Mouse (Mus musculus) limb, embryonic 15.5 days (tissue): Measurements from ENCODE around the gene 1700037H04Rik. TPM values are rescaled to one million over a fixed set of nuclear protein-coding genes. Genes with fewer than 3 reads are reported as not detected.

ENCODE experiments used
- ATAC-seq: fragments of 200-750 bp; cut with Nextera tagmentation; 2 replicates; pipeline ENCODE4 v1.8.0; 2017; ENCODE audit warnings: low read depth, moderate TSS enrichment; ENCODE audit not compliant: insufficient number of reproducible peaks, low FRiP score, low TSS enrichment
- H3K27ac ChIP-seq: fragments of 300-500 bp; sonication (generic); 2 replicates; pipeline ENCODE4 v1.5.1; 2015; ENCODE audit warnings: moderate library complexity, mild to moderate bottlenecking, inconsistent platforms
- H3K27me3 ChIP-seq: fragments of 300-500 bp; sonication (generic); 2 replicates; pipeline ENCODE4 v1.6.1; 2015; ENCODE audit warnings: inconsistent platforms
- H3K36me3 ChIP-seq: fragments of 300-500 bp; sonication (generic); 2 replicates; pipeline ENCODE4 v1.6.1; 2015; ENCODE audit warnings: inconsistent platforms
- H3K4me1 ChIP-seq: fragments of 300-500 bp; sonication (generic); 2 replicates; pipeline ENCODE4 v1.6.1; 2015; ENCODE audit warnings: inconsistent platforms
- H3K4me2 ChIP-seq: fragments of 300-500 bp; sonication (generic); 2 replicates; pipeline ENCODE4 v1.6.1; 2015; ENCODE audit warnings: mild to moderate bottlenecking, inconsistent platforms
- H3K4me3 ChIP-seq: fragments of 300-500 bp; sonication (generic); 2 replicates; pipeline ENCODE4 v1.5.1; 2015; ENCODE audit warnings: mild to moderate bottlenecking, inconsistent platforms
- H3K9ac ChIP-seq: fragments of 300-500 bp; sonication (generic); 2 replicates; pipeline ENCODE4 v1.6.1; 2015; ENCODE audit warnings: inconsistent platforms
- H3K9me3 ChIP-seq: fragments of 300-500 bp; sonication (generic); 2 replicates; pipeline ENCODE4 v1.6.1; 2016; ENCODE audit warnings: inconsistent platforms
- WGBS: fragments of 180-500 bp; shearing (Covaris S2); methylation state at CpG from one replicate; pipeline ENCODE4 v1.1.7; 2015; 5-methylcytosine and 5-hydroxymethylcytosine counted together
- polyA plus RNA-seq: library from polyadenylated mRNA; unstranded; fragments of >200 nt; fragmentation: Nextera tagmentation; extraction: Ambion mirVana; gene quantifications from 2 replicates; pipeline ENCODE4 v1.2.1, GENCODE M21; 2015

Gene 1700037H04Rik
- polyA plus RNA-seq, 1 experiment from 2014 or later: 56.0 TPM

DNA sequence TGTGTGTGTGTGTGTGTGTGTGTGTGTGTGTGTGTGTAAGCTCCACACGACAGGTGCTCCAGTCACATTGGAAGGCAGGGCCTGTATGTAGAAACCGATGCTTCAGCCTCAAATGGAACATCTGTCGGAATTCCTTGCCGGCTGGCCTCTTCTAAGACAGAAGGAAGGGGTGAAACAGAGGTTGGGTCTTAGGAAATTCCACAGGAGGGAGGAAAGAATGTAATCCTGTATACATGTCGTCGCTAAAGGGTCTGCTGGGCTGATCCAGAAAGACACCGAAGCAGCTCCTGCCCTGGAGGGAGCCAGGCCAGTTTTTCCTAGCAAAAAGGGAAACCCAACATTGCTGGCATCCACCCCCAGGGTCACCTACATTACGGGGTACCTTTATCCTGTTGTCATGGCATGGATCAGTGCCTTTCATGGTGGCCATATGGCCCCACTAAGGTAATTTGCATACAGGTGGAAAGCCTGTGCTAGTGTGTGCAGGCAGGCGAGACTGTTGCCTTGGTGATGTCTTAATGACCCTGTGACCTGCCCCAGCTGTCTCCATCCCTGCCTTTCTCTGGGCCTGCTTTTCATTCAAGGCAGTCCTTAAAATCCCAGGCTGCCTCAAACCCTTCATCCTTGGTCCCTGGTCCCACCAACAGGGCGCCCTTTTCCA, 30.6 kb upstream of the 1700037H04Rik start:
- Histone ChIP-seq H3K9ac (no peak overlapping the region), H3K4me3 (no peak overlapping the region), H3K27me3 (no peaks in the 10 kb centered on the region), H3K9me3 (no peaks in the 10 kb centered on the region), H3K36me3 (peaks cover 39% of the 10 kb centered on the region), H3K4me1 (peaks cover 40% of the 10 kb centered on the region), H3K27ac (peak overlapping the region; percentile 24; the same call in 1 of the 2 replicates), H3K4me2 (no peak overlapping the region)
- 32% methylated on average over 10 of the region's 10 CpGs for WGBS
- ATAC-seq: no peak

DNA sequence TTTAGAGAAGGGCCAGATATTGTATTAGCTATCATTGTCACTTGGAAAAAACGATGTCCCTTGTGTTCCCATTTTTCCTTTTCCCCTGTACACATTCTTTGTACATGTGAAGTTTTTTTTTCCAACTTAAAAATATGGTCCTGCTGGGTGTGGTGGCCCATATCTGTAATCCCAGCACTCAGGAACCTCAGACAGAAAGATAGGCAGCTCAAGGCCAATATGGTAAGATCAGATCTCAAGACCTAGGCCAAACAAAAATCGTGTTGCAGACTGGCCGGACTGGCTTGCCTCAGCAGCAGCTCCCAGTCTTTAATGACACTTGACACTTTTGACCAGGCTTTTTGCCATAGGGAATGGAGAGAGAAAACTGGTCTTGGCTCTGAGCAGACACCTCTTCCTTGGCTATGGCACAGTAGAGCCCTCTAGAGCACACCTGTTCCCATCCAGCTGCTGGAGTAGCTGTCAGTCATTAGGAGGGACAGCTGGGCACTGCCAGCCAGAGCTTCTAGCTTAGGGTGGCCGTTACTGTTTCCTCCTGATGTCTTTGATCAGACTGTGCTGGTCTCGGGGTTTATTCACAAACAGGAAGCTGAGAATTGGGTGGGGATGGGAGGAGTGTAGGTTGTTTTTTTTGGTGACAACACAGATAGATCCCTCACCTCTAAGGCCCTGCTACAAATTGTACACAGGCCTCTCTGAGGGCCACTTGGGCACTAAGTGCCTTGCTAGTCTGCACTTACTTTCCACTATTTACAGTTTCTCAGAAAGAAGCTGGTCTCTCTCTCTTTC, 29.8 kb upstream of the 1700037H04Rik start:
- H3K4me2 ChIP-seq: no peak overlapping the region
- no peaks in the 10 kb centered on the region for H3K9me3 ChIP-seq
- H3K27ac ChIP-seq: peak overlapping the region; percentile 35; the same call in 1 of the 2 replicates
- H3K9ac ChIP-seq: no peak overlapping the region
- H3K36me3 ChIP-seq: peaks cover 32% of the 10 kb centered on the region
- H3K4me3 ChIP-seq: no peak overlapping the region
- ATAC-seq: no peak
- H3K27me3 ChIP-seq: no peaks in the 10 kb centered on the region
- 45% methylated on average over 5 of the region's 5 CpGs for WGBS
- peaks cover 40% of the 10 kb centered on the region for H3K4me1 ChIP-seq

DNA sequence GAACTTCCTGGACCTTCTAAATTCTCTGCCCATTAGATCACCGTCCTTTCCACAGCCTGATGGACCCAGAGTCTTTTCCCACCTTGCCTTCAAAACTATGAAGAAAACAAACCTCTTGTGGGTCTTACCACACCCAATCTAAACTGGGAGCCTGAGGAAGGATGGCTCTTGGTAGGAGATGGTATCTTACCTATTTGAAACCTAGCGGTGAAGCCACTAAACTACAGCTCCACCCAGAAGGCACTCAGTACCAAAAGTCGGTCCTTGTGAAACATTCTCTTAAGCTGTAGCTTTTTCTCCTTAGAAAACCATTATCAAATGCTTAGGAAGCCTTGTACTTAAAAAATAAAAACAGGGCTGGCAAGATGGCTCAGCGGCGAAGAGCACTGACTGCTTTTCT, 28.4 kb upstream of the 1700037H04Rik start:
- no peak overlapping the region; the same call in 1 of the 2 replicates for H3K4me2 ChIP-seq
- H3K4me1 ChIP-seq: peaks cover 40% of the 10 kb centered on the region
- WGBS: 89% methylated on average over 5 of the region's 5 CpGs
- H3K36me3 ChIP-seq: peaks cover 18% of the 10 kb centered on the region
- no peak overlapping the region for H3K27ac ChIP-seq
- no peak for ATAC-seq
- H3K27me3 ChIP-seq: no peaks in the 10 kb centered on the region
- H3K9ac ChIP-seq: no peak overlapping the region
- H3K4me3 ChIP-seq: peak overlapping the region; percentile 68; the same call in 1 of the 2 replicates
- no peaks in the 10 kb centered on the region for H3K9me3 ChIP-seq

DNA sequence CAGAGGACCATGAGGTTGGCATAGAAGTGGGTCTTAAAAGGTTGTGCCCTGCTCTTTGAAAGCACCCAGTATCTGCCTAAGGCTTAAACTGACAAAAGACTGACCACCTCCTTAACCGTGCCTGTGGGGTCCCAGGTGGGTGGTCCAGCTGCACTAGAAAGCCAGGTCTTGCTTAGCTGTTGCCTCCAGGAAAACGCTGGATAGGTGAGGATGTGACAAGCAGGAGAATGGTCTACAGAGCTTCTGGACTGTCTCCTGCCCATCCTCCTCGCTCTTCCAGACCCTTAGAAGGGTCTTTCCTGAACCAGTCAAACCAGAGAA, 27.7 kb upstream of the 1700037H04Rik start:
- Histone ChIP-seq H3K27me3 (no peaks in the 10 kb centered on the region), H3K4me1 (peaks cover 40% of the 10 kb centered on the region), H3K4me3 (peak overlapping the region; percentile 68), H3K4me2 (peak overlapping the region; percentile 92), H3K27ac (peak overlapping the region; percentile 77; the same call in 1 of the 2 replicates), H3K9me3 (no peaks in the 10 kb centered on the region), H3K9ac (peak overlapping the region; percentile 62), H3K36me3 (peaks cover 11% of the 10 kb centered on the region; the same call in 1 of the 2 replicates)
- no peak for ATAC-seq
- WGBS: 30% methylated on average over 3 of the region's 3 CpGs

DNA sequence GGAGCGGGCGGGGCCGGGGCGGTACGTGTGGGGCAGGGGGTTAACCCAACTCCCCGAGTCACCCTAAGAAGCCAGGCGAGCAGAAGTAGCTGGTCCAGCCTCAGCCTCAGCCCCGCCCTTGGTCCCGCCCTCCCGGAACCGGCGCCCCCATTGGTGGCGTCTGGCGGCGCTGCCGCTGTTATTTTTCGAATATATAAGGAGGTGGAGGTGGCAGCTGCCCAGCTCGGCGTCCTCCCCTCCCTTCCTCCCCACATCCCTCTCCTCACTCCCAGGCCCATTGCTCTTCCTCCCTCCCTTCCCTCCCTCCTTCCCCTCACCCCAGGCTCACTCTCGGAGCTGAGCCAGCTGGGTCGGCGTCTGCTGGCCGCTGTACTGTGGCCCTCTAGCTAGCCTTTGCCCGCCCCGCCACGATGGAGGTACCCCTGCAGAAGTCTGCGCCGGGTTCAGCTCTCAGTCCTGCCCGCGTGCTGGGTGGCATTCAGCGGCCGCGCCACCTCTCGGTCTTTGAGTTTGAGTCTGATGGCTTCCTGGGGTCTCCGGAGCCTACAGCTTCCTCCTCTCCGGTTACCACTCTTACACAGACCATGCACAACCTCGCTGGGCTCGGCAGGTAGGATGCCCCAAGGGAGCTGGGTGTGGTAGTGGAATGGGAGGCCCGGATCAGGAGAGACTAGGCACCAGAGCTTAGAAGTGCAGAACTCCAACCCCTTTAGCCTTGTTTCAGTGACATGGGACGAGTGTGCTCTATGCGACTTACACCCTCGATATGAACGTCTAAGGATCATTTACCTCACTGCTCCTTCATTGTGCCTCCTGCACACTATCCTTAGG, 27.1 kb upstream of the 1700037H04Rik start, which contains the start of the genes Cdc25b and Spef1:
TSS of gene Cdc25b (plus strand) at position 179 of the 831 bp plus-strand sequence.
TSS of gene Spef1 (minus strand) at position 512 of the 831 bp plus-strand sequence.
- Histone ChIP-seq H3K9me3 (no peaks in the 10 kb centered on the region), H3K9ac (peak within 1 kb of the TSS; percentile 62), H3K4me3 (peak within 1 kb of the TSS; percentile 68), H3K4me1 (peaks cover 40% of the 10 kb centered on the region), H3K27ac (peak within 1 kb of the TSS; percentile 77), H3K4me2 (peak within 1 kb of the TSS; percentile 92), H3K36me3 (peaks cover 8% of the 10 kb centered on the region; the same call in 1 of the 2 replicates), H3K27me3 (no peaks in the 10 kb centered on the region)
- WGBS: 1% methylated on average over 41 of the region's 43 CpGs
- ATAC-seq: peak; percentile 89

DNA sequence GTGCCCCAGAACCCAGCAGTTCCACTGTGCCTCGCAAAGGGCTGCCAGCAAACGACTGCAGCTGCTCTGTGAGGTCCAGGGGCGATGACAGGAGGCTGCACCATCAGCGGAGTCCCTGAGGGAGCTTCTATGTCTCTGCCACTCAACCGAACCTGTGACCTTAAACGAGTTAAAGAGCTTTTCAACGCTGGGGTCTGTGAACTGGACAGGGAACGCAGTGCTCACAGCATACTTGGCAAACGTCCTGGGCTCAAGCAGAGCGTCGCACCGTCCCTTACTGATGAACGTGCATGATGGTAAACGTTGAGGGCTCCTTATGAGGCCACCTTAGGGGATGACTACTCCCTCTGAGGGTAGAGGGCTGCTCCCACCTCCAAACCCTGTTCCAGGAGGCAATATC, 26.5 kb upstream of the 1700037H04Rik start:
- Histone ChIP-seq H3K9me3 (no peaks in the 10 kb centered on the region), H3K27me3 (no peaks in the 10 kb centered on the region), H3K36me3 (peaks cover 2% of the 10 kb centered on the region; the same call in 1 of the 2 replicates), H3K4me1 (peaks cover 40% of the 10 kb centered on the region), H3K4me3 (peak overlapping the region; percentile 68), H3K27ac (peak overlapping the region; percentile 77), H3K4me2 (peak overlapping the region; percentile 92), H3K9ac (peak overlapping the region; percentile 62)
- ATAC-seq: no peak
- 2% methylated on average over 14 of the region's 14 CpGs for WGBS

DNA sequence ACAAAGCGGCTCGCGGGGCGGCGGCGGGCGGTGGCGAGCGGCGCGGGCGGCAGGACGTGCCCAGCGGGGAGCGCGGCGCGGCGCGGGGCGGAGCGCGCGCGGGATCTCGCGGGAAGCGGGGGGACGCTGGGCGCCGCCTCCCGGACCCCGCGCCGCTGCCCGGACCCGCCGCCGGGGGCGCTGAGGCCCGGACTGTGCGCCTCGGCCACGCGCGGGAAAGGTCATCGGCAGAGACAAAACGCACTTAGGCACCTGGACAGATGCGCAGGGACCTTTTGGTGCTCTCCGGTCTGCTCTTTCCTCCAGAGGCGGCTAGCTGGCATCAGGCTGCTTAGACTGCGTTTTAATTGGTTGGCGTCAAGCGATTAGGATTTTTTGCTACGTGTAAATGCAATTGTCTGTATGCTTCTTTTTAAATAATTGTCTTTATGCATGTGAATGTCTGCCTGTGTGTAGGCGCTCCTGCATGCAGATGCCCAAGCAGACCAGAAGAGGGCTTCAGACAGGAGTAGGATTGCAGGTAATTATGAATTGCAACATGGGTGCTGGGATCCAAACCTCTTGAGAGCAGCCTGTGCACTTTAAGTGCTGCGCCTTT, 20.2 kb upstream of the 1700037H04Rik start, which contains the start of gene Cenpb:
TSS of gene Cenpb (minus strand) at position 78 of the 598 bp plus-strand sequence.
- no peaks in the 10 kb centered on the region for H3K27me3 ChIP-seq
- peaks cover 43% of the 10 kb centered on the region for H3K4me1 ChIP-seq
- peaks cover 14% of the 10 kb centered on the region for H3K36me3 ChIP-seq
- H3K4me2 ChIP-seq: peak within 1 kb of the TSS; percentile 92
- H3K4me3 ChIP-seq: peak within 1 kb of the TSS; percentile 70
- 3% methylated on average over 52 of the region's 57 CpGs for WGBS
- H3K27ac ChIP-seq: peak within 1 kb of the TSS; percentile 93
- peak; percentile 81 for ATAC-seq
- peak within 1 kb of the TSS; percentile 98 for H3K9ac ChIP-seq
- no peaks in the 10 kb centered on the region for H3K9me3 ChIP-seq

DNA sequence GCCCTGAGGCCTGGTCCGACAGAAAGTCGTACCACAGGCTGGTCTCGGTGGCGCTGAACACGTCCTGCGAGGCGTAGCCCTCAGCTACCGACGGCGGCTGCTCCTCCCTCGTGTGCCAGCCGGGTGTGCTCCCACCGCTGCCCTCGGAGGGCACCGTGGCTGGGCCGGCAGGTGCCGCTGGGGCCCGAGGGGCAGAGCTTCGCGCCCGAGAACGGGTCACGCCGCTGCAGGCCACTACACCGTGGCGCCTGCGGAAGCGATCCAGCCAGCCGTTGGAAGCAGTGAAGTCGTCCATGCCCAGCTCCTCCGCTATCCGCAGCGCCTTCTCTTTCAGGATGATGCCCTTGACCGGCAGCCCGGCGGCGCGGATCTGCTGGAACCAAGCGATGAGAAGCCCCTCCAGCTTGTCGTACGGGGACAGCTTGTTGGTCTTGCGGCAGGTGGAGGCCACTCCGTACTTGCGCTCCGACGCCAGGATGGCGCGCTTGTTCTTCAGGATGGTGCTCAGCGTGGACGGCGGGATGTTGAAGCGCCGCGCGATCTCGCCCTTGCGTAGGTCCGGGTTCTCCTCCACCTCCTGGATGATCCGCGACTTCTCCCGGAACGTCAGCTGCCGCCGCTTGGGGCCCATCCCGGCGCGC, 19.5 kb upstream of the 1700037H04Rik start:
- H3K27ac ChIP-seq: peak overlapping the region; percentile 93
- H3K36me3 ChIP-seq: peaks cover 14% of the 10 kb centered on the region
- H3K9ac ChIP-seq: peak overlapping the region; percentile 98
- no peaks in the 10 kb centered on the region for H3K9me3 ChIP-seq
- H3K4me3 ChIP-seq: peak overlapping the region; percentile 70
- ATAC-seq: peak; percentile 56
- peak overlapping the region; percentile 92 for H3K4me2 ChIP-seq
- WGBS: under 1% methylated on average over 65 of the region's 67 CpGs
- peaks cover 48% of the 10 kb centered on the region for H3K4me1 ChIP-seq
- no peaks in the 10 kb centered on the region for H3K27me3 ChIP-seq

DNA sequence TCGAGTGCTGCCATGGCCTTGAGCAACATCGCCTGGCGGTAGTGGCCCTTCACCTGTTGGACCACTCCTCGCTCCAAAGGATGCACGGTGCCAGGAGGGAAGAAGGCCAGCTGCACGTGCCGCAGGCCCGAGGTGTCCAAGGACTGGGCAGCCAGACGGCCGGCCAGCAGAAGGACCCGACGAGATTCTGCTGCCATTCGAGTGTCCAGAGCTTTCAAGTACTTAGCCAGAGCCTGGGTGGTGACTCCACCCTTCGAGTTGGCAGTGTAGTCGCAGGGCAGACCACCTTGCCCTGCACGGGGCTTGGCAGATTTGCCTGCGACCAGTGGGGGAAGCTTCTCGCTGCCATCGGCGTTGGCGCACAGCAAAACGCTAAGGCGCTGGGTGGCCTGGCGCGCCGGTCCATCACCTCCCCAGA, 19.0 kb upstream of the 1700037H04Rik start:
- H3K9ac ChIP-seq: peak overlapping the region; percentile 98
- peak overlapping the region; percentile 93; the same call in 1 of the 2 replicates for H3K27ac ChIP-seq
- H3K36me3 ChIP-seq: peaks cover 14% of the 10 kb centered on the region
- no peak for ATAC-seq
- H3K4me3 ChIP-seq: peak overlapping the region; percentile 70
- 28% methylated on average over 26 of the region's 26 CpGs for WGBS
- H3K4me1 ChIP-seq: peaks cover 51% of the 10 kb centered on the region
- H3K9me3 ChIP-seq: no peaks in the 10 kb centered on the region
- H3K27me3 ChIP-seq: peaks cover under 1% of the 10 kb centered on the region; the same call in 1 of the 2 replicates
- H3K4me2 ChIP-seq: peak overlapping the region; percentile 92

DNA sequence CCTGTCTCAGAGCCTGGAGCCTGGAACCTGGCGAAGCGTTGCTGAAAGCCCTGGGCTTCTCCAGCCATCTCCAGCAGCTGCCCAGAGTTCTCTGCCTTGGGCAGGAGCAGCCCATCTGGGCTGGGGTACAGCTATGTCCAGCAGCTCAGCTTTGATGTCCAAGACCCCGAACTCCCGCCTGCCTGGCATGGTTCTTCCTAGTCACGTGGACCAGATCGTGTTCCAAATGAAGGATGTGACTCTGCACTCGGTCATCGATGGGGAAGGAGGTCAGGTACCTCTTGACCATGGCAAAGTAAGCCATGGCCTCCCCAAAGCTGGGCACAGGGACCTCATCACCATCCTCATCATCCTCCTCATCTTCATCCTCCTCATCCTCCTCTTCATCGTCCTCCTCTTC, 18.1 kb upstream of the 1700037H04Rik start:
- H3K4me1 ChIP-seq: peaks cover 51% of the 10 kb centered on the region
- no peak for ATAC-seq
- H3K27me3 ChIP-seq: peaks cover 9% of the 10 kb centered on the region
- peaks cover 14% of the 10 kb centered on the region for H3K36me3 ChIP-seq
- peak overlapping the region; percentile 70 for H3K4me3 ChIP-seq
- no peaks in the 10 kb centered on the region for H3K9me3 ChIP-seq
- H3K4me2 ChIP-seq: peak overlapping the region; percentile 92
- no peak overlapping the region for H3K27ac ChIP-seq
- H3K9ac ChIP-seq: no peak overlapping the region
- WGBS: 86% methylated on average over 9 of the region's 9 CpGs
